Mouse (Mus musculus) limb, embryonic 14.5 days (tissue): Measurements from ENCODE around the gene Olfr1276. TPM values are rescaled to one million over a fixed set of nuclear protein-coding genes. Genes with fewer than 3 reads are reported as not detected.

Experiments used
- ATAC-seq: fragments of 200-750 bp; cut with Nextera tagmentation; 2 replicates; pipeline ENCODE4 v1.8.0; 2017; ENCODE audit warnings: low read depth, moderate number of reproducible peaks, moderate TSS enrichment; ENCODE audit not compliant: low FRiP score
- DNase-seq: peaks from one replicate; pipeline ENCODE4 v3.0.0-alpha.2; 2015; ENCODE audit warnings: low spot score
- H3K27ac ChIP-seq: fragments of 300-500 bp; sonication (generic); replicated peaks from 2 replicates; pipeline ENCODE4 v1.5.1; 2014; ENCODE audit warnings: low read depth, mild to moderate bottlenecking, low read length, moderate library complexity, mixed read lengths
- H3K27me3 ChIP-seq: fragments of 300-500 bp; sonication (generic); 2 replicates; pipeline ENCODE4 v1.6.1; 2014; ENCODE audit warnings: low read length, mixed read lengths; ENCODE audit not compliant: control insufficient read depth, insufficient read depth
- H3K36me3 ChIP-seq: fragments of 300-500 bp; sonication (generic); 2 replicates; pipeline ENCODE4 v1.6.1; 2014; ENCODE audit warnings: mild to moderate bottlenecking, low read length, moderate library complexity, mixed read lengths; ENCODE audit not compliant: control insufficient read depth, insufficient read depth
- H3K4me1 ChIP-seq: fragments of 300-500 bp; sonication (generic); 2 replicates; pipeline ENCODE4 v1.6.1; 2014; ENCODE audit warnings: antibody characterized with exemption, low read length, mixed read lengths; ENCODE audit not compliant: control insufficient read depth, insufficient read depth
- H3K4me2 ChIP-seq: fragments of 300-500 bp; sonication (generic); replicated peaks from 2 replicates; pipeline ENCODE4 v1.6.1; 2014; ENCODE audit warnings: low read depth, mild to moderate bottlenecking, low read length, moderate library complexity; ENCODE audit not compliant: severe bottlenecking
- H3K4me3 ChIP-seq: fragments of 300-500 bp; sonication (generic); replicated peaks from 2 replicates; pipeline ENCODE4 v1.5.1; 2014; ENCODE audit warnings: low read length
- H3K9ac ChIP-seq: fragments of 300-500 bp; sonication (generic); 2 replicates; pipeline ENCODE4 v1.6.1; 2014; ENCODE audit warnings: mild to moderate bottlenecking, low read depth, low read length, moderate library complexity; ENCODE audit not compliant: severe bottlenecking
- H3K9me3 ChIP-seq: fragments of 300-500 bp; sonication (generic); 2 replicates; pipeline ENCODE4 v1.6.1; 2016; ENCODE audit warnings: low read length; ENCODE audit not compliant: control insufficient read depth
- POLR2A ChIP-seq: fragments of 200-500 bp; IDR thresholded peaks from 2 replicates; pipeline ENCODE4 v1.8.0; 2012; ENCODE audit warnings: inconsistent platforms, mild to moderate bottlenecking, moderate library complexity, borderline replicate concordance; ENCODE audit not compliant: insufficient read depth, insufficient read length; ENCODE audit errors: extremely low read depth
- polyA plus RNA-seq, 2 experiments: library from polyadenylated mRNA; depleted of rRNA in 1 of 2; stranded (reverse) in 1 of 2; unstranded in 1 of 2; fragments of >200 nt; fragmentation: Nextera tagmentation in 1 of 2; extraction: Ambion mirVana in 1 of 2; gene quantifications; 2 replicates each; pipeline versions ENCODE4 v1.2.1 to v1.2.3; 2012 to 2014

The Olfr1276 gene
- polyA plus RNA-seq, 2 experiments: not detected

- Histone ChIP-seq H3K9me3 (no peaks in the 10 kb centered on the region), H3K4me2 (no peak overlapping the region), H3K9ac (no peak overlapping the region), H3K4me1 (no peaks in the 10 kb centered on the region), H3K4me3 (no peak overlapping the region), H3K36me3 (no peaks in the 10 kb centered on the region), H3K27ac (no peak overlapping the region), H3K27me3 (no peaks in the 10 kb centered on the region)
- TF ChIP-seq POLR2A: no peak
- ATAC-seq: no peak
- DNase-seq: no peak
These were observed 44.2 kb downstream of the Olfr1276 start for GRCm38 (mm10) chr2:111298541-111298940.

GRCm38 (mm10) chr2:111300374-111300773 lies 46.1 kb downstream of the Olfr1276 start, which contains the start of gene Olfr1279:
TSS of gene Olfr1279 (plus strand) at chr2:111300635.
- no peaks in the 10 kb centered on the region for H3K4me1 ChIP-seq
- no peak within 1 kb of the TSS for H3K9ac ChIP-seq
- DNase-seq (no peak), ATAC-seq (no peak)
- H3K27me3 ChIP-seq: no peaks in the 10 kb centered on the region
- no peak for TF ChIP-seq POLR2A
- H3K36me3 ChIP-seq: no peaks in the 10 kb centered on the region
- no peak within 1 kb of the TSS for H3K27ac ChIP-seq
- no peak within 1 kb of the TSS for H3K4me3 ChIP-seq
- H3K9me3 ChIP-seq: no peaks in the 10 kb centered on the region
- H3K4me2 ChIP-seq: no peak within 1 kb of the TSS

Other genes with a start within 250 kb of the Olfr1276 start
- not detected in 2 replicates for gene Gm13941, start 148.5 kb upstream of the Olfr1276 start, polyA plus RNA-seq (2012; rRNA removed)
- not detected in 2 replicates for gene Gm13941, start 148.5 kb upstream of the Olfr1276 start, polyA plus RNA-seq (2014; fragmentation: Nextera tagmentation; extraction: Ambion mirVana)
- gene Gm15130, start 101.6 kb upstream of the Olfr1276 start, polyA plus RNA-seq (2012; rRNA removed): not detected in 2 replicates
- not detected in 2 replicates for gene Gm15130, start 101.6 kb upstream of the Olfr1276 start, polyA plus RNA-seq (2014; fragmentation: Nextera tagmentation; extraction: Ambion mirVana)
- not detected in 2 replicates for gene 4930430A15Rik, start 24.9 kb upstream of the Olfr1276 start, polyA plus RNA-seq (2012; rRNA removed)
- not detected in 2 replicates for gene 4930430A15Rik, start 24.9 kb upstream of the Olfr1276 start, polyA plus RNA-seq (2014; fragmentation: Nextera tagmentation; extraction: Ambion mirVana)
- gene Olfr1275, start 19.2 kb upstream of the Olfr1276 start, polyA plus RNA-seq (2012; rRNA removed): not detected in 2 replicates
- gene Olfr1275, start 19.2 kb upstream of the Olfr1276 start, polyA plus RNA-seq (2014; fragmentation: Nextera tagmentation; extraction: Ambion mirVana): not detected in 2 replicates
- gene Olfr1277, start 19.6 kb downstream of the Olfr1276 start, polyA plus RNA-seq (2012; rRNA removed): not detected in 2 replicates
- not detected in 2 replicates for gene Olfr1277, start 19.6 kb downstream of the Olfr1276 start, polyA plus RNA-seq (2014; fragmentation: Nextera tagmentation; extraction: Ambion mirVana)
- not detected in 2 replicates for gene Olfr1278, start 35.6 kb downstream of the Olfr1276 start, polyA plus RNA-seq (2012; rRNA removed)
- gene Olfr1278, start 35.6 kb downstream of the Olfr1276 start, polyA plus RNA-seq (2014; fragmentation: Nextera tagmentation; extraction: Ambion mirVana): not detected in 2 replicates
- gene Olfr1279, start 46.1 kb downstream of the Olfr1276 start, polyA plus RNA-seq (2012; rRNA removed): not detected in 2 replicates
- gene Olfr1279, start 46.1 kb downstream of the Olfr1276 start, polyA plus RNA-seq (2014; fragmentation: Nextera tagmentation; extraction: Ambion mirVana): not detected in 2 replicates
- not detected in 2 replicates for gene Olfr1280, start 59.5 kb downstream of the Olfr1276 start, polyA plus RNA-seq (2012; rRNA removed)
- gene Olfr1280, start 59.5 kb downstream of the Olfr1276 start, polyA plus RNA-seq (2014; fragmentation: Nextera tagmentation; extraction: Ambion mirVana): not detected in 2 replicates
- not detected in 2 replicates for gene Olfr1281, start 72.0 kb downstream of the Olfr1276 start, polyA plus RNA-seq (2012; rRNA removed)
- not detected in 2 replicates for gene Olfr1281, start 72.0 kb downstream of the Olfr1276 start, polyA plus RNA-seq (2014; fragmentation: Nextera tagmentation; extraction: Ambion mirVana)
- not detected in 2 replicates for gene Olfr1282, start 81.6 kb downstream of the Olfr1276 start, polyA plus RNA-seq (2012; rRNA removed)
- not detected in 2 replicates for gene Olfr1282, start 81.6 kb downstream of the Olfr1276 start, polyA plus RNA-seq (2014; fragmentation: Nextera tagmentation; extraction: Ambion mirVana)
- gene Olfr1283, start 112.3 kb downstream of the Olfr1276 start, polyA plus RNA-seq (2012; rRNA removed): not detected in 2 replicates
- gene Olfr1283, start 112.3 kb downstream of the Olfr1276 start, polyA plus RNA-seq (2014; fragmentation: Nextera tagmentation; extraction: Ambion mirVana): not detected in 2 replicates
- not detected in 2 replicates for gene Olfr1284, start 121.0 kb downstream of the Olfr1276 start, polyA plus RNA-seq (2012; rRNA removed)
- gene Olfr1284, start 121.0 kb downstream of the Olfr1276 start, polyA plus RNA-seq (2014; fragmentation: Nextera tagmentation; extraction: Ambion mirVana): not detected in 2 replicates
- not detected in 2 replicates for gene Olfr1286, start 168.6 kb downstream of the Olfr1276 start, polyA plus RNA-seq (2012; rRNA removed)
- gene Olfr1286, start 168.6 kb downstream of the Olfr1276 start, polyA plus RNA-seq (2014; fragmentation: Nextera tagmentation; extraction: Ambion mirVana): not detected in 2 replicates
- not detected in 2 replicates for gene Olfr1287, start 194.6 kb downstream of the Olfr1276 start, polyA plus RNA-seq (2012; rRNA removed)
- not detected in 2 replicates for gene Olfr1287, start 194.6 kb downstream of the Olfr1276 start, polyA plus RNA-seq (2014; fragmentation: Nextera tagmentation; extraction: Ambion mirVana)
- not detected in 2 replicates for gene Olfr1288, start 219.6 kb downstream of the Olfr1276 start, polyA plus RNA-seq (2012; rRNA removed)
- gene Olfr1288, start 219.6 kb downstream of the Olfr1276 start, polyA plus RNA-seq (2014; fragmentation: Nextera tagmentation; extraction: Ambion mirVana): not detected in 2 replicates
- not detected in 2 replicates for gene Olfr1289, start 226.3 kb downstream of the Olfr1276 start, polyA plus RNA-seq (2012; rRNA removed)
- gene Olfr1289, start 226.3 kb downstream of the Olfr1276 start, polyA plus RNA-seq (2014; fragmentation: Nextera tagmentation; extraction: Ambion mirVana): not detected in 2 replicates
- gene Olfr1290, start 239.3 kb downstream of the Olfr1276 start, polyA plus RNA-seq (2012; rRNA removed): not detected in 2 replicates
- not detected in 2 replicates for gene Olfr1290, start 239.3 kb downstream of the Olfr1276 start, polyA plus RNA-seq (2014; fragmentation: Nextera tagmentation; extraction: Ambion mirVana)
- not detected in 2 replicates for gene Olfr1291-ps1, start 242.7 kb downstream of the Olfr1276 start, polyA plus RNA-seq (2012; rRNA removed)
- gene Olfr1291-ps1, start 242.7 kb downstream of the Olfr1276 start, polyA plus RNA-seq (2014; fragmentation: Nextera tagmentation; extraction: Ambion mirVana): not detected in 2 replicates